Mouse (Mus musculus) brain, adult 2 months (tissue): Measurements from ENCODE around the gene Fto.

Source experiments
- DNase-seq: peaks from one replicate; pipeline ENCODE4 v3.0.0; 2011; ENCODE audit warnings: low read depth, low spot score

Fto gene

GRCm38 (mm10) chr8:91357493-91358014, 44.2 kb downstream of the Fto start:
- no peak for DNase-seq

GRCm38 (mm10) chr8:91358016-91358415, 44.7 kb downstream of the Fto start:
- no peak for DNase-seq

DNA sequence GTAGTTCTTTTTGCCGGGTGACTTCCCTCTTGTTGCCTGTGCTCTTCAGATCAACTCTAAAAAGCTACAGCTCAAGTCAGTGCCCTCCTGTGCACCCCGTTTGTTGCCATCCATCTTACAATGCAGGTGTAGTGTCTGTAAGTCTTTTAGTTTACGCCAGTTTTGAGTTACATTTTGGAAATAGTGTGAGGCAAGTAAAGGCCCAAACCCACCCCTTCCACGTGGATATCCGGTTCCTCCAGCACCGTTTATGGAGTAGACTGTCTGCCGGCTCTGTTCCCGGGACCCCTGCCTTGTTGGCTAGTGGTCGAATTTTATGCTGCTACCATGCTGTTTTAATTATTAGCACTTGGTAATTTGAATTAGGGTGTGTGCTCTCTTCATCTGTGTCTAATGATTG, 46.2 kb downstream of the Fto start:
- no peak for DNase-seq

DNA sequence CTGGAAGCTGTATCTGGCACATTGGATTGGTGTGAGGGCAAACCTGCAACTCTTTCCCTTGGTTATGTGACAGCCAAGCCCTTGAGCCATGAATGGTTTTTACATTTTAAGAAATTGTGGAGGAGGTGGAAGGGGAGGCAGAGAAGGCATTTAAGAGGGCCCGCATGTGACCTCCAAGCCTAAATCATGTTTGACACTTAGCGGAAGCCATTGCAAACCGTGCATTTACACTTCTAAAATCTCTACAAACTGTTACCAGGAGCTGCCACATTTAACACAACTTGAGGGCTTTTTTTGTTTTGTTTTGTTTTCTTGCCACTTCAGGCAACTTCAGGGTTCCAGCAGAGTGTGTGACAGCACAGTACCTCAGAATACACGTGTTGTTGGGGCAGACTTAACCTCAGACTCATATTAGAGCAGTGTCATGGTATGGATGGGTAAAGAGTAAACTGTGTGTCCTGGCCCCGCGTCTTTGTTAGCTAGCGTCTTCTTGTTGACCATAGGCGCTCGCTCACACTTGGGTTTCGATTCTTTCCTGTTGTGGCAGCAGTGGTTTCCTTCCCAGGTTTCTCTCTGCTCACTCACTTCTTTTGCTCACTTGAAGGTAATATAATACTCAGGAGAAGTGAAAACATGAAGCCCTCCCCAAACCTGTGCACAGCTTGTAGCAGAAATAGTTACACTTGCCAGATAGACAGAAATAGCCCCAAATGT, 47.5 kb downstream of the Fto start:
- DNase-seq = no peak

- DNase-seq = no peak
Measured at GRCm38 (mm10) chr8:91363272-91363860, 50.0 kb downstream of the Fto start.

GRCm38 (mm10) chr8:91364216-91364615, 50.9 kb downstream of the Fto start:
- DNase-seq = no peak

GRCm38 (mm10) chr8:91365804-91366203, 52.5 kb downstream of the Fto start:
- peak; percentile 66 for DNase-seq

- no peak for DNase-seq
Measured at GRCm38 (mm10) chr8:91370899-91371298, 57.6 kb downstream of the Fto start.

GRCm38 (mm10) chr8:91371995-91372394, 58.7 kb downstream of the Fto start:
- peak; percentile 49 for DNase-seq

- DNase-seq = peak; percentile 48
Measured at GRCm38 (mm10) chr8:91372780-91373577, 59.7 kb downstream of the Fto start.

GRCm38 (mm10) chr8:91375054-91375938, 62.0 kb downstream of the Fto start:
- no peak for DNase-seq

DNA sequence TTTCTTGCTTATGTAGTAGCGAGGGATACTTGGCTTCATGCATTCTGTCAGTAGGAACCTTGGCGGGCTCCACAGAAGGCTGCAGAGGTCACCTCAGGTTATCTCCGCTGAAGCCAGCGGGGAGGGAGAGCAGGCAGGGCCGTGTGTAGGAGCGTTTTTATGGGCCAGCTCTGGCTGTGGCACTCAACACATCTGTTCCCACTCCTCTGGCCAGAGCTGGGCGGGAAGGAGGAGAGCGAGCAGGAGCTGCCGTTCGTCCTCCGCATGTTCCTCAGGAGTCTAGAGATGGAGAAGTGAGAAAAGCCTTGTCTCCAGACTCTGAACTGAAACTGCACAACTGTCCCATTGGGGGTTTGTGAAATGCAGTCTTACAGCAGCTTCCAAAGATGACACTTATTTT, 63.5 kb downstream of the Fto start:
- peak; percentile 53 for DNase-seq

DNA sequence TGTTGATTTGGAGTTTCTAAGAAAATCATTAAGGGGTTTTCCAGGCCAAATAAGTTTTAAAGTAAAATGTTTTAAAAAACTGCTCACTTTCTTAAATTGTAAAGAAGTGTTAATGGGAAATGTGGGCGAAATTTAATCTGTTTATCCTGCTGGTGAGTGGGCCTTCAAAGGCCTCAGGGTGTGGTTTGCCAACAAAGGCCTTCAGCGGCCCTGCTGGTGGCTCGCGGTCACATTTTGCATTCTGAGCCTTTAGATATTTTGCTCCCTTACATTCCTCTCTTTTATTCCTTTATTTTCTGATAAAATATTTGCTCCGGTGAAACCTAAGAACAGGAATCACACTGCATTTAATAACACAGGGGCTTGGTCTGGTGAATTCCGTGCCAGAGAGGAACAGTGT, 64.0 kb downstream of the Fto start:
- no peak for DNase-seq

DNA sequence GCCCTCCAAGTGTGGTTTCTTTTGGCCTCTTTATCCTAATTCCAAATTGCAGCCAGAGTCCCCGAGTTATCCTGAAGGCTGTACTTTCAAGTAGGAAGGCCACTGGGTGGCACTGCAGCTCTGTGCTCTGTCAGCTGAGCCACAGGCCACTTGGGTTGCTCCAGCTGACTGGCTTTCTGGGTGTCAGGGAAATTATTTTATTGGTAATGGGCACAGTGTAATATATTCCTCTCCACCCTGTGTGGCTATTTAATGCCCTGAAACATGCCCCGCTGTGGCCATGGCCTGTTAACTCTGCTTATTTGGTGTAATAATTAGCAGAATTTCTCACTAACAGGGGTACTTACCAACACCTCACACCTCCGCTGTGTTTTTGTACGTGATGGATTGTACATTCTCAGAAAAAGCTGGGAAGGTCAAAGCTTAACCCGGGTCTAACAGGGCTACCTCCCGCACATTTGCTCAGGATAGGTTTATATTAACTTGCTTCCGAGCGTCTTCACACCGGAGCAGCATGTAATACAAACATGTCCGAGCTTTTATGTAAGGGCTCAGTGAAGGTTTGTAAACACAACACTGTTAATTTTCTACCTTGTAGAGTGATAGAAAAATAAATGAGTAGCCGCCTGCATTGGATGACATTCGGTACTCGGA, 65.6 kb downstream of the Fto start:
- DNase-seq = peak; percentile 89

- no peak for DNase-seq
Measured at GRCm38 (mm10) chr8:91380796-91381542, 67.6 kb downstream of the Fto start.

- peak; percentile 37 for DNase-seq
Measured at GRCm38 (mm10) chr8:91381543-91382106, 68.3 kb downstream of the Fto start.

DNA sequence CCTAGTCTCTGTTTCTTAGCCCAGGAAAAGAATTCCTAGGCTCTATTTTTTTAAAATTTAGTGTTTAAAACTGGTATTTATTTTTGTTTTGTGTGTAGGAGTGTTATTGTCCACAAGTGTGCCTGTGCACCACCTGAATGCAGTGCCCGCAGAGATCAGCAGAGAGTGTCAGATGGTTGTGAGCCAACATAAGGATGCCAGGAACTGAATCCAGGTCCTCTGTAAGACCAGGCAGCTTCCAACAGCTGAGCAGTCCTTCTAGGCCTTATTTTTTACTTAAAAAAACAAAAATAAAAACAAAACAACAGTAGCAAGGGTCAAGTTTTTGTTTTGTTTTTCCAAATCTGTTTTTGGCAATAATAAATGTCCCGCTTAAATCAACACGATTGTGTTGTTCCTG, 69.9 kb downstream of the Fto start:
- DNase-seq = peak; percentile 48

- peak; percentile 66 for DNase-seq
Measured at GRCm38 (mm10) chr8:91383811-91384210, 70.5 kb downstream of the Fto start.

DNA sequence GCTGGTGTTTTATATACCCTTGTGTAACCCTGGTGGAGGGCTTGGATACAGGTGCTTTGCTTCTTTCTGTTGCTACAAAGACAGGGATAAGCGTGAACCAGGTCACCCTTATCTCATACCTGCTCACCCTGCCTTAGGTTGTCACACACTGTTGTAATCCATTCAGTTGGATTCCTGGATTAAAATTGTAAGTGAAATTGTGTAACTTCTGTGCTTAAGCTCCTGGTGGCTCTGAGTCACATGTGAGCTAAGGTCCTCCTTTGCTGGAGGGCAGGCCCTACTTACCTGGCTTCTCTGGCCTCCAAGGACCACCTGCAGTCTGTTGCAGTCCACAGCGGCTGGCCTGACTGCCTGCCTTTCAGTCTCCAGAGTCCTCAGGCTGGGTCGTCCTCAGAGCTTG, 71.1 kb downstream of the Fto start:
- no peak for DNase-seq

GRCm38 (mm10) chr8:91385808-91386207, 72.5 kb downstream of the Fto start:
- DNase-seq = no peak
